Mouse (Mus musculus) neural tube, embryonic 11.5 days (tissue): ENCODE data around the gene Plin1. TPM values are rescaled to one million over a fixed set of nuclear protein-coding genes. Genes with fewer than 3 reads are reported as not detected.

Experiments
- ATAC-seq: fragments of 200-750 bp; cut with Nextera tagmentation; 2 replicates; pipeline ENCODE4 v1.8.0; 2017; ENCODE audit warnings: moderate number of reproducible peaks, mild to moderate bottlenecking, moderate TSS enrichment, moderate library complexity; ENCODE audit not compliant: insufficient read depth, low FRiP score, low TSS enrichment
- DNase-seq: peaks from one replicate; pipeline ENCODE4 v3.0.0-alpha.2; 2015; ENCODE audit warnings: low spot score
- H3K27ac ChIP-seq: fragments of 300-500 bp; sonication (generic); 2 replicates; pipeline ENCODE4 v1.5.1; 2014; ENCODE audit warnings: low read depth, mild to moderate bottlenecking, low read length
- H3K27me3 ChIP-seq: fragments of 300-500 bp; sonication (generic); 2 replicates; pipeline ENCODE4 v1.6.1; 2014; ENCODE audit warnings: mild to moderate bottlenecking, low read length, mixed read lengths; ENCODE audit not compliant: control insufficient read depth, insufficient read depth
- H3K36me3 ChIP-seq: fragments of 300-500 bp; sonication (generic); 2 replicates; pipeline ENCODE4 v1.6.1; 2014; ENCODE audit warnings: mild to moderate bottlenecking, low read length, moderate library complexity, mixed read lengths; ENCODE audit not compliant: control insufficient read depth, insufficient read depth
- H3K4me1 ChIP-seq: fragments of 300-500 bp; sonication (generic); 2 replicates; pipeline ENCODE4 v1.6.1; 2014; ENCODE audit warnings: low read length, mixed read lengths; ENCODE audit not compliant: control insufficient read depth, insufficient read depth
- H3K4me2 ChIP-seq: fragments of 300-500 bp; sonication (generic); 2 replicates; pipeline ENCODE4 v1.6.1; 2014; ENCODE audit warnings: low read depth, mild to moderate bottlenecking, moderate library complexity
- H3K4me3 ChIP-seq: fragments of 300-500 bp; sonication (generic); 2 replicates; pipeline ENCODE4 v1.5.1; 2014; ENCODE audit warnings: low read depth, low read length
- H3K9ac ChIP-seq: fragments of 300-500 bp; sonication (generic); 2 replicates; pipeline ENCODE4 v1.6.1; 2014; ENCODE audit warnings: mild to moderate bottlenecking, low read length
- H3K9me3 ChIP-seq: fragments of 300-500 bp; sonication (generic); 2 replicates; pipeline ENCODE4 v1.6.1; 2016; ENCODE audit warnings: low read length; ENCODE audit not compliant: control insufficient read depth
- WGBS: fragments of 180-500 bp; shearing (Covaris S2); extraction: QIAGEN DNeasy Blood & Tissue Kit; methylation state at CpG from one replicate; pipeline ENCODE4 v1.1.7; 2014; 5-methylcytosine and 5-hydroxymethylcytosine counted together
- polyA plus RNA-seq: library from polyadenylated mRNA; unstranded; fragments of >200 nt; fragmentation: Nextera tagmentation; extraction: Ambion mirVana; gene quantifications from 2 replicates; pipeline ENCODE4 v1.2.1, GENCODE M21; 2014

The Plin1 gene
- polyA plus RNA-seq = 0.15 TPM in 1 of 2 replicates, not detected in the other

DNA sequence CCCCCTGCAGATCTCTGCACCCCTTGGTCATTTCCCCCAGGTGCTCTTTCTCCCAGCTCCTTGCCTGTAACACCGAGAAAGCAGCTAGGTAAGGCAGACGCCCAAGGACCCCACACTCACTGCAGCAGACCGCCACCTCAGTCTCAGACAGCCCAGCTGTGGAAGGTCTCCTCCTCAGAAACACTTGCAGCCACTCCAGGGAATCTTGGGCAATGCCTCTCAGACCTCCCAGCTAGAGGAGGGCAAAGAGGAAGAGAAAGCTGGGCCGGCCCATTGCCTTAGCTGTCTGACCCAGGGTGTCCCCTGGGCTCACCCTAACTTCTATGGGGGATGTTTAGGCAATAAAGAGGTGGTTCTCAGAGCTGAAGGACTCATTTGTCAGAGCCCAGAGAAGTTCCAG lies at the start of gene Plin1:
TSS of gene Plin1 (minus strand) at position 282 of the 400 bp plus-strand sequence.
- WGBS = 58% methylated on average over 4 of the region's 4 CpGs
- no peaks in the 10 kb centered on the region for H3K27me3 ChIP-seq
- H3K4me2 ChIP-seq = no peak within 1 kb of the TSS
- DNase-seq (no peak), ATAC-seq (no peak)
- H3K4me3 ChIP-seq = no peak within 1 kb of the TSS
- no peaks in the 10 kb centered on the region; the same call in 1 of the 2 replicates for H3K36me3 ChIP-seq
- no peaks in the 10 kb centered on the region for H3K4me1 ChIP-seq
- no peak within 1 kb of the TSS for H3K27ac ChIP-seq
- H3K9me3 ChIP-seq = no peaks in the 10 kb centered on the region
- no peak within 1 kb of the TSS for H3K9ac ChIP-seq

DNA sequence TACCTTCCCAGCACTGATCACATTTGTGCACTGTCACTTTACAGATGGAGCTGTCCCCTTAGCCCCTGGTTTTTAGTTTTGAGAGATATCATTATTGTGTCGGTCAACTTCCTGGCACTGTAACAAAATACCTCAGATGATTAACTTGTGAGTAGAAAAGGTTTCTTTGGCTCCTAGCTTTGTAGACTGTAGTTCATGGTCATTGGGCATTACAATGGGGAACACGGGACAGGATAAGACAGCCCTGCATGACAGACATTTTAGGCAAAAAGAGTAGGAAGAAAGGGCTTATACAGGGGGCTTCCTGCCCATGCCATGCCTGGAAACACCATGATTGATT lies 49.8 kb upstream of the Plin1 start:
- 75% methylated on average over 2 of the region's 2 CpGs for WGBS
- H3K36me3 ChIP-seq = no peaks in the 10 kb centered on the region
- no peaks in the 10 kb centered on the region for H3K27me3 ChIP-seq
- H3K4me3 ChIP-seq = no peak overlapping the region
- ATAC-seq = no peak
- H3K27ac ChIP-seq = no peak overlapping the region
- H3K9me3 ChIP-seq = no peaks in the 10 kb centered on the region
- no peak for DNase-seq
- no peak overlapping the region for H3K4me2 ChIP-seq
- no peaks in the 10 kb centered on the region for H3K4me1 ChIP-seq
- no peak overlapping the region for H3K9ac ChIP-seq

DNA sequence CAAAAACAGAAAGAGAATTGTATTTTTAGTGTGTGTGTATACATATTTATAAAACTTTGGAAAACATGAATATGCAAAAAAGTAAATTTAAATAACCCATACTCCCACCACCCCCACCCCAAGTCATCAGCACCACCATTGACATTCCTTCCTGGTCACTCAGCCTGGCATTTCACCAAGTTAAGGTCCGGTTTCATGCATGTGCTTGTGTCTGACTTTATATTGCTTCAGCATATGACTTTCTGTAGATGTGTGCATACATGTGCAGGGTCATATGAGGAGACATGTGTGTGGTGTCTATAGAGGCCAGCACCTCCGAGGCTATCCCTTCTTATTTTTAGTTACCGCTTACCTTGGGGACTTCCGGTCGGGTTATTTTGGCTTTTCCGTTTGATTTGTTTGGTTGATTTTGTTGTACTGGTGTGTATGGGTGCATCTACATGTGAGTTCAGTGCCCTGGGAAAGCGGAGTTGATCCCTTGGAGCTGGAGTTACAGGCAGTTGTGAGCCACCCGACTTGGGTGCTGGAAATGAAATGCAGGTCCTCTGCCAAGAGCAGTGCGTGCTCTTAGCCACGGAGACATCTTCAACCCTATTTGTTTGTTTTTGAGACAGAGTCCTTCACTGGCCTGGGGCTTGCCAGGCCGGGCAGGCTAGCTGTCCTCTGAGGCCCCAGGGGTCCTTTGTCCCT lies 49.3 kb upstream of the Plin1 start:
- no peak overlapping the region for H3K4me3 ChIP-seq
- ATAC-seq = no peak
- no peak overlapping the region for H3K4me2 ChIP-seq
- DNase-seq = no peak
- no peaks in the 10 kb centered on the region for H3K9me3 ChIP-seq
- no peaks in the 10 kb centered on the region for H3K27me3 ChIP-seq
- no peaks in the 10 kb centered on the region for H3K36me3 ChIP-seq
- WGBS = 82% methylated on average over 11 of the region's 11 CpGs
- no peak overlapping the region for H3K27ac ChIP-seq
- no peak overlapping the region for H3K9ac ChIP-seq
- no peaks in the 10 kb centered on the region for H3K4me1 ChIP-seq

DNA sequence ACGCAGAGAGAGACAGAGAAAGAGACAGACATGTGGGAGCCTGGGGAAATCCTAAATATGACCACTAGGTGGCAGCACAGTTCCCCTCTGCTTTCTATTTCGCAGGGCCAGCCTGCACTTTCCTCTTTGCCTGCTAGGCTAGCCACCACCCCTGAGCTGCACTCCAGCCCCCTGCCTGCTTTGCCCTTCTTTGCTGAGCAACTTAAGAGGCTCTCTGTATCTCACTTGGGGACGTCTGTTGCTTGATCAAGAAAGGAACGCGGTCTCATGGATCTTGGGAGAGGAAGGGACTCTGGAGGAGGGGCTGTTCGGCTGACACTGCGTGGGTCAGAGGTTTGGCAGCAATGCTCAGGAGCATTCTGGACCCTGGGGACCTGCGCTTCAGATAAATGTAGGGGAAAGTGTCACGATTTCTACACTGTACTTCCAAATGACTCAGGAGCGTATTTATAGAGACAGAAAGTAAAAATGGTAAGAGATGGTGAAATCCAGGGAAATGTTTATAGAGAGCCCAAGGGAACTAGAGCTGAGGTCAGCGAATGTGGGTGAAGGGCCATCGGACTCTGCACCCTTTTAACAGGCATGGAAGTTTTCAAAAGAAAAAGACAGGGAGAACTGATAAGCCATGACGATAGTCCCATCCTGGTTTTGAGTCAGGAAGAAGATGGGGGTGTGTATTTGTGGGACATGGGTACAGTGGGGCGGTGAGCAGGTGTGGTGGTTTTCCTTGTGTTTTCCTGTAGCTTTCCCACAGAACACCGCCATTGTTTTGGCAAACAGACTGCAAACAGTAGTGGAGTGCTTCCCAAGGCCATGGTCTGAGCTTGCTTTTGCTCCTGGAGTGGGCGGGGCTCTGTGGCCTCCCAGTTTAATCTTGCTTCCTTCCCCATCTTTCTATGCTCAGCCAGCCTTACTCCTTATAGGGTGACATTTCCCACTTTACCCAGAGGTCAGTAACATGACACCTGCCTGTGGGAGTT lies 48.2 kb upstream of the Plin1 start:
- Histone ChIP-seq H3K27me3 (no peaks in the 10 kb centered on the region), H3K4me2 (peak overlapping the region; percentile 15), H3K4me1 (no peaks in the 10 kb centered on the region), H3K9ac (no peak overlapping the region), H3K27ac (no peak overlapping the region), H3K4me3 (no peak overlapping the region), H3K9me3 (no peaks in the 10 kb centered on the region), H3K36me3 (no peaks in the 10 kb centered on the region)
- ATAC-seq (0 out of 2 replicates have a peak, but pooled peaks have one; percentile 60), DNase-seq (peak; percentile 81)
- WGBS = 33% methylated on average over 16 of the region's 16 CpGs

DNA sequence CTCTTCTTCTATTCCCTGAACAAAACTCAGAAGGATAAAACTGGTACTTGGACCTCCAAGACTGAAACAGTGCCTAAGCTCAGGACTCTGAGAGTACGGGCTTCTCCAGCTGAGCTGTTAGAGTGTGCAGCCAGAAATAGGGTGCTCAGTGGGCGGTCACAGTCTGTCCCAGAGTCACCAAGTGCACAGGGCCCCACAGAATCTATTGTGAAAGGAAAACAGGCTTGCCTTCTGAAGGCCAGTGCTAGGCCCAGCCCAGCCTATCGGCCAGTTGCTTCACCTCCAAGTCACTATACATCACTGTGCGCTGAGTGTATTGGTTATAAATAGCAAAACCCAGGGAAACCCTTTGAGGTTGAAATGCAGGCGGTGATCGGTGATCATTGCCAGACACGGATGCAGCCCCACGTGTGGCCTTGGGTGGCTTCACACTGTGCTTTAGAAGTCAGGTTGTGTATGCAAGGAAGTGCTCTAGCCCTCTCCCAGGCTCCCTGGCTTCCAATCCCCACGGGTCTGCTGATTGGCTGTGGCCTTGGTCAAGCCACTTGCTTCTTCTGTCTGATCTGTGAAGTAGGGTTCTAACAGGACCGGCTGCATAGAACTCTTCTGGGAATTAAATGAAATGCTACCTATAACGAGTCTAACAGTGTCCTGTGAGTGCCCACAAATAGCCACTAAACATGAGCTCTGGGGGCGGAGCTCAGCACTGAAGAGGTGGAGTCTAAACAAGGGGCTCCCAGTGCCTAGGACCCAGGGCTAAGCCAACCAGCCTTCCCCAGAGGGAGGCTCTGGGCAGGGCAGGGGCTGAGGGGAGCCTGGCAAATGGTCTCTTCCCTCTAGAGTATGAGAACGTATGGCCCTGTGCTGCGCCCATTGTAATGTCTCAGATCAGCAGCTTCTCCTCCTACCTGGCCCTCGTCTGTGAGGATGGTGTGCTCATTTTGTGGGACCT lies 39.1 kb upstream of the Plin1 start:
- no peak overlapping the region for H3K4me3 ChIP-seq
- no peaks in the 10 kb centered on the region for H3K36me3 ChIP-seq
- no peak for DNase-seq
- 43% methylated on average over 15 of the region's 15 CpGs for WGBS
- no peaks in the 10 kb centered on the region for H3K27me3 ChIP-seq
- no peak overlapping the region for H3K9ac ChIP-seq
- no peak for ATAC-seq
- H3K4me2 ChIP-seq = no peak overlapping the region
- H3K4me1 ChIP-seq = no peaks in the 10 kb centered on the region
- H3K27ac ChIP-seq = no peak overlapping the region
- no peaks in the 10 kb centered on the region for H3K9me3 ChIP-seq

DNA sequence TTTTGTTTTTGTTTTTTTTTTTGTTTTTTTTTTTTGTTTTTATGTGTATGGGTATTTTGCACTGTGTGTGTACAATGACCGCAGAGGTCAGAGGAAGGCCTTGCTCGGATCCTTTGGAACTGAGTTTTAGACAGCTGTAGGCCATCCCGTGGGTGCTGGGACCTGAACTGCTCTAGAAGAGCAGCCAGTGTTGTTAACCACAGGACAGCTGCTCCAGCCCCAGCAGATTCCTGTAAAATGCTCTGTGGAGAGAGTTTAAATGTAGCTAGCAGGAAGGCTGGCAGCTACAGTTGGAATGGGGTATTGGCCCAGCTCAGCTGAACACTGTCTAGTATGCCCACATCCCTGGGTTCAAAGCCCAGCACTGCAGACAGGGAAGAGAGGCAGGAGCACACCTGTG lies 37.0 kb upstream of the Plin1 start:
- no peaks in the 10 kb centered on the region for H3K4me1 ChIP-seq
- no peaks in the 10 kb centered on the region for H3K36me3 ChIP-seq
- no peaks in the 10 kb centered on the region for H3K9me3 ChIP-seq
- H3K27me3 ChIP-seq = no peaks in the 10 kb centered on the region
- H3K9ac ChIP-seq = no peak overlapping the region
- ATAC-seq = no peak
- H3K27ac ChIP-seq = no peak overlapping the region
- no peak overlapping the region for H3K4me3 ChIP-seq
- WGBS = 87% methylated on average over 3 of the region's 3 CpGs
- no peak for DNase-seq
- no peak overlapping the region for H3K4me2 ChIP-seq

DNA sequence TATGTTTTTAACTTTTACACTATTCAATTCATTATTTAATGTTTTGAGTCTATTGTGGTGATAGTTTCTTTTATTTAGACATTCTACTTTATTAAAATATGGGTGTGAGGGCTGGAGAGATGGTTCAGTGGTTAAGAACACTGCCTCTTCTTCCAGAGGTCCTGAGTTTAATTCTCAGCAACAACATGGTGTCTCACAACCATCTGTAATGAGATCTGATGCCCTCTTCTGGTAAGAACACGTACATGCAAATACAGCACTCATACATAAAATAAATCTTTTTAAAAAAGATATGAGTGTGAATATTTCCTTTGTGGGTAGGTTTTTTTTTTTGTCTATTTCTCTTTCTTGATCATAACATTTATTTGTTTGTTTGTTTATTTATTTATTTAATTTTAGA lies 33.3 kb upstream of the Plin1 start:
- WGBS = 58% methylated on average over 1 of the region's 1 CpGs
- DNase-seq (no peak), ATAC-seq (no peak)
- no peak overlapping the region for H3K9ac ChIP-seq
- H3K36me3 ChIP-seq = no peaks in the 10 kb centered on the region
- no peak overlapping the region for H3K4me2 ChIP-seq
- H3K4me3 ChIP-seq = no peak overlapping the region
- H3K4me1 ChIP-seq = no peaks in the 10 kb centered on the region
- no peaks in the 10 kb centered on the region for H3K9me3 ChIP-seq
- H3K27ac ChIP-seq = no peak overlapping the region
- no peaks in the 10 kb centered on the region for H3K27me3 ChIP-seq

DNA sequence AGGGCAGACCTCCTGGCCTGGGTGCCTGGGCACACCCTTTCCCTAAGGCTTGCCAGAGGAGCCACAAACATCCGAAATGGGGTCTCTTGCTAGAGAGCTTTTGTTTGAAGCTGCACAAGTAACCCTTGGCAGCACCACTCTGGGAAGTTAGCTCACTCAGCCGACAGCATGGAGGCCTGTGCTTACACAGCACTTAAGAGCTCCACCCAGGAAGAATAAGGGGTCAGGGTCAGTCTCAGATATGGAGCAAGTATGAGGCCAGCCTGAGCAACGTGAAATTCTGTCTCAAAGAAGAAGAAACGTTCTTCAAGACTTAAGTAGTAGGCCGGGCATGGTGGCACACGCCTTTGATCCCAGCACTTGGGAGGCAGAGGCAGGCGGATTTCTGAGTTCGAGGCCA lies 29.4 kb upstream of the Plin1 start:
- H3K27me3 ChIP-seq = no peaks in the 10 kb centered on the region
- H3K4me1 ChIP-seq = no peaks in the 10 kb centered on the region
- no peak for ATAC-seq
- no peak overlapping the region for H3K9ac ChIP-seq
- no peak overlapping the region for H3K27ac ChIP-seq
- H3K9me3 ChIP-seq = no peaks in the 10 kb centered on the region
- DNase-seq = no peak
- H3K36me3 ChIP-seq = no peaks in the 10 kb centered on the region
- 85% methylated on average over 8 of the region's 8 CpGs for whole genome bisulfite sequencing
- H3K4me2 ChIP-seq = no peak overlapping the region
- H3K4me3 ChIP-seq = no peak overlapping the region
